Mouse (Mus musculus): ENCODE results near the gene Epop. TPM values are rescaled to one million over a fixed set of nuclear protein-coding genes. Genes with fewer than 3 reads are reported as not detected.

The Epop gene
- 13.4 and 14.3 TPM in 2 replicates for polyA plus RNA-seq (2016; fragmentation: Nextera tagmentation; extraction: Ambion mirVana)

DNA sequence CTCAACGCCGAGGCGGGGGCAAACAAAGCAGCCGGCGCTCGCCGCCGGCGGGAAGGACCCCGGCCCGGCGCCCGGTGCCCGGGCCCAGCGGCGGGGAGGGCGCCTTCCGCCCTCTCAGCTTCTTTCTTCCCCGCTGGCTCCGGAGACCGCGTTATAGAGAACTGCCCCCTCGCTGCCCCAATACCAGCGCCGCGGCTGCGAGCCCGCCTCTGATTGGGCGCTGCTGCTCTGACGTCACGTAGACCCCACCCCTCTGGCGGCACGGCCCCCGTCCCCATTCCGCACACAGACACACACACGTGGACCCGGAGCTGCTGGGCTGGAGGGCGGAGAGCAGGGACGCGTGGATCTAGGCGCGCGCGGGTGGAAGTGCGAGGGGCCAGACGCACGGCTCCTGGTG, at the start of gene Epop:
Gene Epop (minus strand): TSS at position 127 of the 400 bp plus-strand sequence.
- Histone ChIP-seq H3K9me3 (no peaks in the 10 kb centered on the region), H3K36me3 (no peaks in the 10 kb centered on the region), H3K27me3 (ENCODE audit: insufficient read depth, poor library complexity, severe bottlenecking) (peaks cover 74% of the 10 kb centered on the region), H3K4me3 (peak within 1 kb of the TSS; percentile 82), H3K27ac (peak within 1 kb of the TSS; percentile 93), H3K4me1 (replicated peaks) (peaks cover 56% of the 10 kb centered on the region)
- WGBS: under 1% methylated on average over 47 of the region's 47 CpGs
- DNase-seq (ENCODE audit: low spot score): peak; percentile 94

DNA sequence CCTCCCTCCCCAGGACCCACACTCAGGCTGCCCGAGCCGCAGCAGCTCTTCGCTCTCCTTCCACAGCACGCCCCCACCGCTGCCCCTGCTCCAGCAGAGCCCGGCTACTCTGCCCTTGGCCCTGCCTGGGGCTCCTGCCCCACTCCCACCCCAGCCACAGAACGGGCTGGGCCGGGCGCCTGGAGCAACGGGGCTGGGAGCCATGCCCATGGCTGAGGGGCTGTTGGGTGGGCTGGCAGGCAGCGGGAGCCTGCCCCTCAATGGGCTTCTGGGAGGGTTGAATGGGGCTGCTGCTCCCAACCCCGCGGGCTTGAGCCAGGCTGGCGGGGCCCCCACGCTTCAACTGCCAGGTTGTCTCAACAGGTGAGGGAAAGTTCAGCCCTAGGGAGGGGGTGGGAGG, 48.8 kb upstream of the Epop start:
- WGBS: 79% methylated on average over 15 of the region's 15 CpGs
- no peaks in the 10 kb centered on the region; the same call in 1 of the 2 replicates for H3K27me3 ChIP-seq (ENCODE audit: insufficient read depth, poor library complexity, severe bottlenecking)
- no peak for DNase-seq (ENCODE audit: low spot score)
- no peak overlapping the region for H3K4me3 ChIP-seq
- peaks cover 39% of the 10 kb centered on the region for H3K4me1 ChIP-seq (replicated peaks)
- H3K27ac ChIP-seq: peak overlapping the region; percentile 73
- peaks cover 96% of the 10 kb centered on the region for H3K36me3 ChIP-seq
- H3K9me3 ChIP-seq: no peaks in the 10 kb centered on the region

DNA sequence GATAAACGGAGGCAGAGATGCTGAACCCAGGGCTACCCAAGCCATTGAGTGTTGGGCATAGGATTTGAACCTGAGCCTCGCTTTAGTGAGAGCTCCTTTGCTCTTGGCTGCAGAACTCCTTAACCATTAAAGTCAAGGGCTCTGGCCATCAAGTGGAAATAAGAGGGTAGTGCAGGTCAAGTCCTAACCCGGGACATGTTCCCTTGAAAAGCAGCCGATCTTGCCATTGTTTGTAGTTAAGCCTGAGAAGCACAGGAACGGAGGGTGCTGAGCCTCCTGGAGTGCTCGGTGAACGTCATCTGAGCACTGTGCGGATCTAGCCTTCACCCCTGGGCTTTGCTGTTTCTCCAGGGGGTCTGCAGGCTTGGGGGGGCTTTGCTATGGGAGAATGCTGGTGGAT, 48.3 kb upstream of the Epop start:
- peaks cover 40% of the 10 kb centered on the region for H3K4me1 ChIP-seq (replicated peaks)
- no peaks in the 10 kb centered on the region for H3K9me3 ChIP-seq
- peaks cover 98% of the 10 kb centered on the region for H3K36me3 ChIP-seq
- no peak for DNase-seq (ENCODE audit: low spot score)
- H3K27me3 ChIP-seq (ENCODE audit: insufficient read depth, poor library complexity, severe bottlenecking): no peaks in the 10 kb centered on the region; the same call in 1 of the 2 replicates
- no peak overlapping the region for H3K4me3 ChIP-seq
- H3K27ac ChIP-seq: peak overlapping the region; percentile 73
- 56% methylated on average over 8 of the region's 8 CpGs for WGBS

DNA sequence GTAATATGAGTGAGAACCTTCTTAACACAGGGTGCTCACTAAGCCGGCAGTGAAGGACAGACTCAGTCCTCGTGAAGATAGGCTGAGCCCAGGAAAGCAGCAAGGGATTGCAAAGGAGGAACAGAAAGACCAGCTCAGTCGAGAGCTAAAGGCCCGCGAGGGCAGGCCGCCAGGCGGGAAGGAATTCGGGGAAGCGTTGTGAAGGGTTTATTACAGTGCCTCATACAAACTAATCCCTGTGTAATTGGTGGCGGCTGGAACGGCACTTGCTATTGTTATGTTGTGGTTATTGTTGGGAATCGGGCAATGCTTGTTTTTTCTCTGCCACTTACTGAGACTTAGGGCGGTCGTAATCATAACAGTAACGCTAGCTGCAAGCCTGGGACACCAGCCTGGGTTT, 47.9 kb upstream of the Epop start:
- 66% methylated on average over 15 of the region's 15 CpGs for WGBS
- H3K4me3 ChIP-seq: no peak overlapping the region

DNA sequence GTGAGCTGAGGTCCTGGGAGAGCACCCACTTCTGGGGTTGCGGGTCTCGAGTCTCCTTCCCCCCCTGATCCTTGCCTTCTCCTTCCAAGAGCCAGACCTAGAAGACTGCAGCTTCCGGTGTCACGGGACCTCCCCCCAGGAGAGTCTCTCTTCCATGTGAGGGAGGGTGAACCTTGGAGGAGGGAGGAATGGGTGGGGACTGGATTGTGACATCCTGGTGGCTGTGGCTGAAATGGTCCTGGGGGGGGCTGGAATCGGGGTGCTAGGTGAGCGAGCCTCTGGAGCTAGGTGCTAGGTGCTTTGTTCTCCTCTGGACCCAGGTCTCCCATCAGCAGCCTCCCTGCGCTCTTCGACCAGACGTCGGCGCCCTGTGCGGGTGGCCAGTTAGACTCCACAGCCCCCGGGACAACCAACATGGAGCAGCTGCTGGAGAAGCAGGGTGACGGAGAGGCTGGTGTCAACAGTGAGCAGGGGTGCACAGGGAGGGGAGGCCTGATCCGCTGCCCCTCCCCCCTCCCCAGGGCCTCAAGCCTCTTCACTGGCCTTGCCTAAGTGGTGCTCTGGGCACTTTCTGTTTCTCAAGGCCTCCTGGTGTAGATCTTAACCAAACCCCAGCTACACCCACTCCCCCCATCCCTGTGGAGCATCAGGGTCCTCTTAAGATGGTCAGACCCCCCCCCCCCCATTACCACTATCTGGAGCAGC, 46.7 kb upstream of the Epop start:
- 88% methylated on average over 15 of the region's 15 CpGs for WGBS
- Histone ChIP-seq H3K27me3 (ENCODE audit: insufficient read depth, poor library complexity, severe bottlenecking) (no peaks in the 10 kb centered on the region; the same call in 1 of the 2 replicates), H3K27ac (peak overlapping the region; percentile 50), H3K4me3 (no peak overlapping the region), H3K9me3 (no peaks in the 10 kb centered on the region), H3K36me3 (peaks cover 99% of the 10 kb centered on the region), H3K4me1 (replicated peaks) (peaks cover 42% of the 10 kb centered on the region)
- no peak for DNase-seq (ENCODE audit: low spot score)

More for the DNA sequence above, 47.9 kb upstream of the Epop start:
- Histone ChIP-seq H3K27ac (peak overlapping the region; percentile 73), H3K4me1 (replicated peaks) (peaks cover 40% of the 10 kb centered on the region), H3K27me3 (ENCODE audit: insufficient read depth, poor library complexity, severe bottlenecking) (no peaks in the 10 kb centered on the region; the same call in 1 of the 2 replicates), H3K9me3 (no peaks in the 10 kb centered on the region), H3K36me3 (peaks cover 99% of the 10 kb centered on the region)
- no peak for DNase-seq (ENCODE audit: low spot score)

DNA sequence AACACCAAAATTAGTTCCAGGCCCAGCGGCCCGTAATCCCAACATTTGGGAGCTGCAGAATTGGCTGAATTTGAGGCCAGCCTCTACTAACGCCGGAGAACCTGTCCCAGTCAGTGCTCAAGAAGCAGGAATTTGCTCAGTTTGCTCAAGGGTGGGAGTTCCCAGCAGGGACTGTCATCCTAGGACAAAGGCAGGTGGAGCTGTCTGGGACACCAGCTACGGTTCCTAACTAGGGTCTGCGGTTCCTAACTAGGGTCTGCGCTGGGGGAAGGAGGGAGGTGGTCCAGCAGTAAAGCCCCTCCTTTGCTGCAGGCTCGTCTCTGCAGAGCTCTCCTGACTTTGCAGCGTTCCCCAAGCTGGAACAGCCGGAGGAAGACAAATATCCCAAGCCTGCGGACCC, 43.6 kb upstream of the Epop start:
- 80% methylated on average over 11 of the region's 11 CpGs for WGBS
- H3K27me3 ChIP-seq (ENCODE audit: insufficient read depth, poor library complexity, severe bottlenecking): 0 out of 2 replicates have a peak, but pooled peaks cover 2% of the 10 kb centered on the region
- H3K36me3 ChIP-seq: peaks cover 100% of the 10 kb centered on the region
- H3K4me3 ChIP-seq: no peak overlapping the region
- H3K27ac ChIP-seq: no peak overlapping the region
- peaks cover 60% of the 10 kb centered on the region for H3K4me1 ChIP-seq (replicated peaks)
- H3K9me3 ChIP-seq: no peaks in the 10 kb centered on the region
- DNase-seq (ENCODE audit: low spot score): no peak

DNA sequence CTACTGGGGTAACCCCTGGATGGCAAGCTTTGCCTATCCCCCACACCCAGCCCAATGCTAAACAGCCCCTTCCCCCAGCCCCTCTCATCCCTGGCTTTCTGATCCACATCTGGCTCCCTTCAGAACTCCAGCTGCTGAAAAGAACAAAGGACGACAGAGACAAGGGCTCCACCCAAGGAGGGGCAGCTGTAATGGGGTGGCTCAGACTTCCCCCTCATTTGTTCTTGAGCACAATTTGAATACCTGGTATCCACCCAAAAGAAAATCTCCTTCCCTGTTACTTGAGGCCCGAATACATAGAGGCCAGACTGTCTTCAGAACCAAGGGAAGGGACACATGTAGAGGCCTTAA, 41.6 kb upstream of the Epop start:
- Histone ChIP-seq H3K27ac (peak overlapping the region; percentile 16; the same call in 1 of the 2 replicates), H3K4me1 (replicated peaks) (peaks cover 50% of the 10 kb centered on the region), H3K9me3 (no peaks in the 10 kb centered on the region), H3K27me3 (ENCODE audit: insufficient read depth, poor library complexity, severe bottlenecking) (0 out of 2 replicates have a peak, but pooled peaks cover 2% of the 10 kb centered on the region), H3K36me3 (peaks cover 100% of the 10 kb centered on the region), H3K4me3 (no peak overlapping the region)
- no peak for DNase-seq (ENCODE audit: low spot score)
- 48% methylated on average over 2 of the region's 2 CpGs for WGBS

DNA sequence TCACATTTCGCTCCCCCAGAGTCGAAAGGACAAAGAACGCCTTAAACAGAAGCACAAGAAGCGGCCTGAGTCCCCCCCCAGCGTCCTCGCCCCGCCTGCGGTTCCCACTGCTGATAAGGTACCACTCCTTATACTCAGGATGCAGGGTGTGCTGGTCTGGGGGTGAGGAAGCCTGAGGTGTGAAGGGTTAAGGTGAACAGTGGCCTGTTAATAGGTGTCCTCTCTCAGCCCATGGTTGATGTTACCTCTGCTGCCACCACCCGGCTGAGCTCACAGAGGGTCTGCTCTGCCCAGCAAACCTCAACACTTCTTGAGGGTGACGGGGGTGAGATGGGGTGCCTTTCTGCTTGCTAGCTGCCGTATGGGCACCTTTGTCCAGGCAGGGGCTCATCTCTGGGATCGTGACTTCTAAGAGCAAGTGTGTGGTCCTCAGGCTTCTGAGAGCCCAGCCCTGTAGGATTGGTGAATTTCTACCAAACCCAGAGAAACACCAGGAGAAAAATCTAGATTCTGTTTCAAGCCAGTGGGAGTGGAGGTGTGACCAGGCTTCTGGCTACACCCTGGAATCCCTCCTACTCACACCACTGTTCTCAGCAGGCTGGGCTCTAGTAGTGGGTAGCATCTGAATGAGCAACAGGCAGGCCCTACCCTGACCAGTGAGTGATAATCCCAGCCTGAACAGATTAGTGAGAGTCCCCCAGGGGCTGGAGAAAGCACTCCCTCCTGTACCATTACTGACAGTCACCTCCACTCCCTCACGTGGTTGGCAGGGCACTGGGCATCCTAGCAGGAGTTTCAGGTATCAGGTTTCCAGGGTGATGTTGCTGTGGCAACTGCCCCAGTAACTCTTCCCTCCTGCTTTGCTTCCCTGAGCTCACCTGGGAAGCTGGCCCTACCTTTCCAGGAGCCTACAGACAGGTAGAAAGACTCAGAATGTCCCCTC, 41.0 kb upstream of the Epop start:
- H3K27ac ChIP-seq: peak overlapping the region; percentile 16; the same call in 1 of the 2 replicates
- no peak overlapping the region for H3K4me3 ChIP-seq
- H3K36me3 ChIP-seq: peaks cover 100% of the 10 kb centered on the region
- H3K27me3 ChIP-seq (ENCODE audit: insufficient read depth, poor library complexity, severe bottlenecking): 0 out of 2 replicates have a peak, but pooled peaks cover 2% of the 10 kb centered on the region
- no peaks in the 10 kb centered on the region; the same call in 1 of the 2 replicates for H3K9me3 ChIP-seq
- H3K4me1 ChIP-seq (replicated peaks): peaks cover 49% of the 10 kb centered on the region
- WGBS: 66% methylated on average over 13 of the region's 13 CpGs
- no peak for DNase-seq (ENCODE audit: low spot score)

DNA sequence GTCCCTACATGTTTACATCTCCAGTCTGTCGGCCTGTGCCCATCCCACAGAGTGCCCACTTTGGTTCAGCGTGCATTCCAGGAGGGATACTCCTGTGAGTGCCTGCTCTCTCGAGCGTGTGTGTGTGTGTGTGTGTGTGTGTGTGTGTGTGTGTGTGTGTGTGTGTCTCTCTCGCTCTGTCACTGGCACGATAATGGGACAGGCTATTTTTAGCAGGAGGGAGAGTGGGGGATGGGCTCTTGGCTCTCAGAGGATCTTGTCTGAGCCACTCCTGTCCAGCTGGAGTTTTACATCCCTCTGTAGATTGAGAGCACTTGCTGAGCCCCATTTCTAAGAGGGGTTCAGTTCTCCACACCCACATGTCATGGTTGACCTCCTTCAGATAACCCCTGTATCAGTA, 40.3 kb upstream of the Epop start:
- Histone ChIP-seq H3K4me3 (no peak overlapping the region), H3K27ac (no peak overlapping the region; the same call in 1 of the 2 replicates), H3K4me1 (replicated peaks) (peaks cover 55% of the 10 kb centered on the region), H3K36me3 (peaks cover 99% of the 10 kb centered on the region), H3K9me3 (no peaks in the 10 kb centered on the region; the same call in 1 of the 2 replicates), H3K27me3 (ENCODE audit: insufficient read depth, poor library complexity, severe bottlenecking) (0 out of 2 replicates have a peak, but pooled peaks cover 2% of the 10 kb centered on the region)
- no peak for DNase-seq (ENCODE audit: low spot score)
- 48% methylated on average over 6 of the region's 6 CpGs for WGBS

DNA sequence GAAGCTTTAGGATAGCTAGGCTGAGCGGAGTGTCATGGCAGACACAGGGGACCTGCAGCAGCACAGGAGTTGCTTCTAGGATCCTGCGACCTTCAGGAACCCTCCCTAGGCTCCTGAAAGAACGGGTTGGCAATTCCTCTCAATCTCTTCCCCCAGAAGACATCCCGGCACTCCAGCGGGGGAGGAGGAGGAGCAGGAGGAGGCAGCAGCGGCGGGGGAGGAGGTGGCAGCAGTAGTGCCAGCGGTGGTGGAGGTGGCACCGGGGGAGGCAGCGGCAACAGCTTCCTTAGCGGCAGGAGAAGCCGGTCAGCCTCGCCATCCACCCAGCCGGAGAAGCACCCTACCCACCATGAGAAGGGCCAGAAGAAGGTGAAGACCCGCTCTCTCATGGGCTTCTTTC, 39.8 kb upstream of the Epop start:
- no peaks in the 10 kb centered on the region; the same call in 1 of the 2 replicates for H3K9me3 ChIP-seq
- H3K27ac ChIP-seq: peak overlapping the region; percentile 53
- 0 out of 2 replicates have a peak, but pooled peaks cover 2% of the 10 kb centered on the region for H3K27me3 ChIP-seq (ENCODE audit: insufficient read depth, poor library complexity, severe bottlenecking)
- peaks cover 93% of the 10 kb centered on the region for H3K36me3 ChIP-seq
- H3K4me3 ChIP-seq: peak overlapping the region; percentile 4; the same call in 1 of the 2 replicates
- 57% methylated on average over 15 of the region's 15 CpGs for WGBS
- no peak for DNase-seq (ENCODE audit: low spot score)
- H3K4me1 ChIP-seq (replicated peaks): peaks cover 61% of the 10 kb centered on the region

DNA sequence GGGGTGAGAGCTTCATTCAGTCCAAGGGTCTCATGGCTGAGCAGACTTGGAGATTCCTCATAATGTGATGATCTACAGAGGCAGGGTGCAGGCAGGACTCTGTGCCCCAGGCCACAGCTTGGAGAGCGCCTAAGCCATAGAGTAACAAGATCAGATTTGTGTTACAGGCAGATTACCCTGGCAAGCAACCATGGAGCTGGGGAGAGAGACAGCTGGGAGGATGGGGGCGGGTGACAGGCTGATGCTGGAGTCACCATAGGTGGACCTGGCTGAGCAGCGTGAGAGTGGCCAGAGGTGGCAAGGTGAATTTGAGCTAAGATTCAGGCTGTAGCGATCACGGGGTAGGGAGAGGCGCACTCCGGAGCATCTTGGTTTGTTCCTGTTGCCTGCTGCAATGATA, 38.7 kb upstream of the Epop start:
- no peaks in the 10 kb centered on the region; the same call in 1 of the 2 replicates for H3K9me3 ChIP-seq
- 89% methylated on average over 7 of the region's 7 CpGs for WGBS
- H3K4me3 ChIP-seq: 0 out of 2 replicates have a peak overlapping the region, but pooled peaks have one; percentile 9
- no peak for DNase-seq (ENCODE audit: low spot score)
- peaks cover 65% of the 10 kb centered on the region for H3K4me1 ChIP-seq (replicated peaks)
- 0 out of 2 replicates have a peak, but pooled peaks cover 2% of the 10 kb centered on the region for H3K27me3 ChIP-seq (ENCODE audit: insufficient read depth, poor library complexity, severe bottlenecking)
- H3K27ac ChIP-seq: no peak overlapping the region
- H3K36me3 ChIP-seq: peaks cover 82% of the 10 kb centered on the region

DNA sequence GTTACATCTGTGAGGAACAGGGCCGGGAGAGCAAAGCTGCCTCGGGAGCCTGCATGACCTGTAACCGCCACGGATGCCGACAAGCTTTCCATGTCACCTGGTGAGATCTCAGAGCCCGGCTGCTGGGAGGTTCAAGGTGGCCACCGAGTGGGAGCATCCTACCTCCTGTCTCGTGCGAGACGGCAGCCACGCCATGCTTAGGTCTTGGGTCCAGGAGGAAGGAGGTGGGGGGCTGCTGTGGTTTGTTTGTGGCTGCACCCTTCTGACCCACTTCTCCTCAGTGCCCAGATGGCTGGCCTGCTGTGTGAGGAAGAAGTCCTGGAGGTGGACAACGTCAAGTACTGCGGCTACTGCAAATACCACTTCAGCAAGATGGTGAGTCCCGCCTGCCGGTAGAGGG, 37.3 kb upstream of the Epop start:
- Histone ChIP-seq H3K36me3 (peaks cover 69% of the 10 kb centered on the region), H3K4me1 (replicated peaks) (peaks cover 75% of the 10 kb centered on the region), H3K9me3 (no peaks in the 10 kb centered on the region; the same call in 1 of the 2 replicates), H3K27me3 (ENCODE audit: insufficient read depth, poor library complexity, severe bottlenecking) (peaks cover 12% of the 10 kb centered on the region), H3K27ac (no peak overlapping the region), H3K4me3 (peak overlapping the region; percentile 9; the same call in 1 of the 2 replicates)
- no peak for DNase-seq (ENCODE audit: low spot score)
- WGBS: 94% methylated on average over 15 of the region's 15 CpGs
